Mouse (Mus musculus) heart, embryonic 14.5 days (tissue): ENCODE results near the gene Gosr2. TPM values are rescaled to one million over a fixed set of nuclear protein-coding genes. Genes with fewer than 3 reads are reported as not detected.

Experiments used
- ATAC-seq: fragments of 200-750 bp; cut with Nextera tagmentation; 2 replicates; pipeline ENCODE4 v1.8.0; 2017; ENCODE audit warnings: low read depth, moderate TSS enrichment; ENCODE audit not compliant: insufficient number of reproducible peaks, insufficient read depth, low FRiP score
- H3K27ac ChIP-seq, 2 experiments: fragments of 200-500 bp in 1 of 2; fragments of 300-500 bp in 1 of 2; sonication (generic) in 1 of 2; replicated peaks in 1 of 2; 2 replicates each; pipeline ENCODE4 v1.5.1; 2012 to 2014; ENCODE audit warnings: low read depth in 2 of 2, low read length in 2 of 2, control low read depth in 1 of 2, mild to moderate bottlenecking in 1 of 2, mixed read lengths in 1 of 2; ENCODE audit not compliant: control insufficient read depth in 1 of 2, insufficient read depth in 1 of 2
- H3K27me3 ChIP-seq: fragments of 300-500 bp; sonication (generic); 2 replicates; pipeline ENCODE4 v1.6.1; 2014; ENCODE audit warnings: mild to moderate bottlenecking, low read length, control low read depth; ENCODE audit not compliant: control insufficient read depth, insufficient read depth
- H3K36me3 ChIP-seq: fragments of 300-500 bp; sonication (generic); 2 replicates; pipeline ENCODE4 v1.6.1; 2014; ENCODE audit warnings: mild to moderate bottlenecking, control low read depth, low read length, mixed read lengths; ENCODE audit not compliant: control insufficient read depth, insufficient read depth
- H3K4me1 ChIP-seq, 2 experiments: fragments of 200-500 bp in 1 of 2; fragments of 300-500 bp in 1 of 2; sonication (generic) in 1 of 2; 2 replicates each; pipeline ENCODE4 v1.6.1; 2012 to 2014; ENCODE audit warnings: low read length in 2 of 2, control low read depth in 1 of 2, mixed read lengths in 1 of 2; ENCODE audit not compliant: control insufficient read depth in 2 of 2, insufficient read depth in 2 of 2
- H3K4me2 ChIP-seq: fragments of 300-500 bp; sonication (generic); 2 replicates; pipeline ENCODE4 v1.6.1; 2014; ENCODE audit warnings: mild to moderate bottlenecking, low read length
- H3K4me3 ChIP-seq, 2 experiments: fragments of 200-500 bp in 1 of 2; fragments of 300-500 bp in 1 of 2; sonication (generic) in 1 of 2; 2 replicates each; pipeline ENCODE4 v1.5.1; 2012 to 2014; ENCODE audit warnings: low read length in 2 of 2, mild to moderate bottlenecking in 2 of 2, control low read depth in 1 of 2, low read depth in 1 of 2, moderate library complexity in 1 of 2; ENCODE audit not compliant: control insufficient read depth in 1 of 2, insufficient read depth in 1 of 2
- H3K9ac ChIP-seq: fragments of 300-500 bp; sonication (generic); 2 replicates; pipeline ENCODE4 v1.6.1; 2014; ENCODE audit warnings: mild to moderate bottlenecking, low read length
- H3K9me3 ChIP-seq: fragments of 300-500 bp; sonication (generic); 2 replicates; pipeline ENCODE4 v1.6.1; 2016; ENCODE audit warnings: low read length, control low read depth; ENCODE audit not compliant: control insufficient read depth
- WGBS: fragments of 180-500 bp; shearing (Covaris S2); extraction: QIAGEN DNeasy Blood & Tissue Kit; methylation state at CpG from one replicate; pipeline ENCODE4 v1.1.7; 2014; 5-methylcytosine and 5-hydroxymethylcytosine counted together
- polyA plus RNA-seq: library from polyadenylated mRNA; unstranded; fragments of >200 nt; fragmentation: Nextera tagmentation; extraction: Ambion mirVana; gene quantifications from 2 replicates; pipeline ENCODE4 v1.2.1, GENCODE M21; 2014

Gosr2 gene
- polyA plus RNA-seq, 1 experiment from 2014 or later = 60.4 TPM

- Histone ChIP-seq H3K27me3 (no peaks in the 10 kb centered on the region; the same call in 1 of the 2 replicates), H3K4me2 (no peak overlapping the region), H3K36me3 (no peaks in the 10 kb centered on the region), H3K4me1 (peaks cover 4 to 6% of the 10 kb centered on the region in 2 experiments; a peak in 1 of 4 replicates), H3K9me3 (no peaks in the 10 kb centered on the region), H3K27ac (no peak overlapping the region), H3K4me3 (no peak overlapping the region), H3K9ac (no peak overlapping the region)
- 63% methylated on average over 9 of the region's 9 CpGs for WGBS
- no peak for ATAC-seq
Measured at GRCm38 (mm10) chr11:103729282-103729985, 31.7 kb upstream of the Gosr2 start.

- Histone ChIP-seq H3K27me3 (no peaks in the 10 kb centered on the region), H3K36me3 (no peaks in the 10 kb centered on the region), H3K9ac (no peak overlapping the region), H3K4me1 (peaks cover 8 to 9% of the 10 kb centered on the region in 2 experiments; a peak in 2 of 4 replicates), H3K27ac (no peak overlapping the region), H3K4me3 (no peak overlapping the region), H3K4me2 (no peak overlapping the region), H3K9me3 (no peaks in the 10 kb centered on the region)
- no peak for ATAC-seq
- WGBS = 71% methylated on average over 11 of the region's 11 CpGs
Measured at GRCm38 (mm10) chr11:103724331-103724771, 26.7 kb upstream of the Gosr2 start.

- Histone ChIP-seq H3K4me1 (peaks cover 8 to 9% of the 10 kb centered on the region in 2 experiments; a peak in 2 of 4 replicates), H3K36me3 (no peaks in the 10 kb centered on the region), H3K4me3 (peak overlapping the region; percentile 20 to 29; a peak in 3 of 4 replicates), H3K9me3 (no peaks in the 10 kb centered on the region), H3K4me2 (peak overlapping the region; percentile 76), H3K27ac (no peak overlapping the region), H3K27me3 (no peaks in the 10 kb centered on the region), H3K9ac (peak overlapping the region; percentile 54)
- no peak for ATAC-seq
- WGBS = 15% methylated on average over 9 of the region's 9 CpGs
Measured at GRCm38 (mm10) chr11:103722040-103722481, 24.4 kb upstream of the Gosr2 start.

- ATAC-seq = no peak
- peak overlapping the region; percentile 54 for H3K9ac ChIP-seq
Measured at GRCm38 (mm10) chr11:103721468-103722039, 23.9 kb upstream of the Gosr2 start.

GRCm38 (mm10) chr11:103719436-103719835, 21.7 kb upstream of the Gosr2 start:
- Histone ChIP-seq H3K36me3 (no peaks in the 10 kb centered on the region), H3K4me3 (no peak overlapping the region), H3K9ac (no peak overlapping the region), H3K27me3 (no peaks in the 10 kb centered on the region), H3K4me2 (no peak overlapping the region), H3K9me3 (no peaks in the 10 kb centered on the region), H3K27ac (no peak overlapping the region), H3K4me1 (peaks cover 8 to 9% of the 10 kb centered on the region in 2 experiments; a peak in 2 of 4 replicates)
- no peak for ATAC-seq
- 87% methylated on average over 5 of the region's 5 CpGs for WGBS

More at GRCm38 (mm10) chr11:103721468-103722039, 23.9 kb upstream of the Gosr2 start:
- Histone ChIP-seq H3K36me3 (no peaks in the 10 kb centered on the region), H3K4me2 (peak overlapping the region; percentile 76), H3K27ac (no peak overlapping the region), H3K27me3 (no peaks in the 10 kb centered on the region), H3K9me3 (no peaks in the 10 kb centered on the region), H3K4me3 (peak overlapping the region; percentile 26 to 29), H3K4me1 (peaks cover 8 to 9% of the 10 kb centered on the region in 2 experiments; a peak in 2 of 4 replicates)
- WGBS = 25% methylated on average over 15 of the region's 15 CpGs

GRCm38 (mm10) chr11:103716971-103717370, 19.3 kb upstream of the Gosr2 start:
- no peak overlapping the region for H3K9ac ChIP-seq
- H3K27me3 ChIP-seq = no peaks in the 10 kb centered on the region
- WGBS = 41% methylated on average over 9 of the region's 9 CpGs
- no peak for ATAC-seq
- no peak overlapping the region for H3K4me2 ChIP-seq
- no peaks in the 10 kb centered on the region for H3K9me3 ChIP-seq
- H3K4me3 ChIP-seq = no peak overlapping the region
- H3K27ac ChIP-seq = no peak overlapping the region
- H3K36me3 ChIP-seq = no peaks in the 10 kb centered on the region
- peaks cover 5 to 6% of the 10 kb centered on the region in 2 experiments; a peak in 2 of 4 replicates for H3K4me1 ChIP-seq

- H3K36me3 ChIP-seq = no peaks in the 10 kb centered on the region
- no peak overlapping the region for H3K4me3 ChIP-seq
- no peak for ATAC-seq
- H3K27ac ChIP-seq = no peak overlapping the region
- no peaks in the 10 kb centered on the region for H3K27me3 ChIP-seq
- no peaks in the 10 kb centered on the region for H3K9me3 ChIP-seq
- H3K4me2 ChIP-seq = no peak overlapping the region
- 82% methylated on average over 2 of the region's 2 CpGs for WGBS
- no peaks in the 10 kb centered on the region for H3K4me1 ChIP-seq
- no peak overlapping the region for H3K9ac ChIP-seq
Measured at GRCm38 (mm10) chr11:103714074-103714473, 16.4 kb upstream of the Gosr2 start.
